Mouse (Mus musculus) E14TG2a.4 (cell line): ENCODE data around the gene Auts2.

Source experiments
- H3K27me3 ChIP-seq: 2 replicates; pipeline ENCODE4 v1.6.1; 2014; ENCODE audit warnings: low read length, control low read depth; ENCODE audit not compliant: insufficient read depth
- H3K36me3 ChIP-seq: 2 replicates; pipeline ENCODE4 v1.6.1; 2014; ENCODE audit warnings: low read length, control low read depth; ENCODE audit not compliant: insufficient read depth
- H3K4me1 ChIP-seq: replicated peaks from 2 replicates; pipeline ENCODE4 v1.6.1; 2014; ENCODE audit warnings: low read depth, low read length, control low read depth
- H3K4me3 ChIP-seq: replicated peaks from 2 replicates; pipeline ENCODE4 v1.5.1; 2014; ENCODE audit warnings: mild to moderate bottlenecking, low read length
- H3K9me3 ChIP-seq: 2 replicates; pipeline ENCODE4 v1.6.1; 2014; ENCODE audit warnings: low read length, control low read depth
- CTCF ChIP-seq: conservative IDR thresholded peaks from 2 replicates; pipeline ENCODE4 v1.5.1; 2014; ENCODE audit warnings: low read length
- NANOG ChIP-seq: IDR thresholded peaks from 2 replicates; pipeline ENCODE4 v1.6.1; 2014; ENCODE audit warnings: borderline replicate concordance, low read length, mixed read lengths
- POU5F1 ChIP-seq: IDR thresholded peaks from 2 replicates; pipeline ENCODE4 v1.6.1; 2014; ENCODE audit warnings: low read length, borderline replicate concordance

Gene Auts2

GRCm38 (mm10) chr5:131904478-131904877 lies 638.7 kb downstream of the Auts2 start:
- no peaks in the 10 kb centered on the region for H3K27me3 ChIP-seq
- H3K4me1 ChIP-seq, result 0 out of 2 replicates have a peak, but pooled peaks cover 3% of the 10 kb centered on the region
- TF ChIP-seq NANOG (no peak), CTCF (no peak), POU5F1 (no peak)
- H3K4me3 ChIP-seq, result no peak overlapping the region
- no peaks in the 10 kb centered on the region for H3K36me3 ChIP-seq
- no peaks in the 10 kb centered on the region for H3K9me3 ChIP-seq

- Histone ChIP-seq H3K27me3 (no peaks in the 10 kb centered on the region), H3K4me1 (no peaks in the 10 kb centered on the region; the same call in 1 of the 2 replicates), H3K4me3 (no peak overlapping the region), H3K36me3 (no peaks in the 10 kb centered on the region), H3K9me3 (no peaks in the 10 kb centered on the region)
- TF ChIP-seq POU5F1, result no peak
- no peak for TF ChIP-seq NANOG
- no peak for TF ChIP-seq CTCF
Observed at GRCm38 (mm10) chr5:131898048-131898638, 645.0 kb downstream of the Auts2 start.

GRCm38 (mm10) chr5:131886636-131887035 lies 656.5 kb downstream of the Auts2 start:
- Histone ChIP-seq H3K4me1 (no peaks in the 10 kb centered on the region), H3K4me3 (no peak overlapping the region), H3K27me3 (no peaks in the 10 kb centered on the region), H3K36me3 (no peaks in the 10 kb centered on the region), H3K9me3 (no peaks in the 10 kb centered on the region)
- TF ChIP-seq CTCF (no peak), POU5F1 (no peak), NANOG (no peak)

- TF ChIP-seq CTCF (no peak), POU5F1 (no peak), NANOG (no peak)
- H3K27me3 ChIP-seq, result peaks cover 4% of the 10 kb centered on the region; the same call in 1 of the 2 replicates
- H3K4me1 ChIP-seq, result no peaks in the 10 kb centered on the region
- no peaks in the 10 kb centered on the region for H3K36me3 ChIP-seq
- no peak overlapping the region for H3K4me3 ChIP-seq
- no peaks in the 10 kb centered on the region for H3K9me3 ChIP-seq
Observed at GRCm38 (mm10) chr5:131876569-131876968, 666.6 kb downstream of the Auts2 start.

GRCm38 (mm10) chr5:131875976-131876375 lies 667.2 kb downstream of the Auts2 start:
- Histone ChIP-seq H3K4me1 (no peaks in the 10 kb centered on the region), H3K9me3 (no peaks in the 10 kb centered on the region), H3K36me3 (no peaks in the 10 kb centered on the region), H3K27me3 (peaks cover 4% of the 10 kb centered on the region; the same call in 1 of the 2 replicates), H3K4me3 (no peak overlapping the region)
- no peak for TF ChIP-seq POU5F1

- Histone ChIP-seq H3K4me3 (no peak overlapping the region), H3K9me3 (no peaks in the 10 kb centered on the region), H3K4me1 (no peaks in the 10 kb centered on the region), H3K27me3 (peaks cover 4% of the 10 kb centered on the region; the same call in 1 of the 2 replicates), H3K36me3 (no peaks in the 10 kb centered on the region)
- TF ChIP-seq NANOG, result no peak
- TF ChIP-seq POU5F1, result no peak
- TF ChIP-seq CTCF, result no peak
Observed at GRCm38 (mm10) chr5:131873116-131873515, 670.0 kb downstream of the Auts2 start.

- Histone ChIP-seq H3K4me1 (no peaks in the 10 kb centered on the region), H3K27me3 (peaks cover 3% of the 10 kb centered on the region; the same call in 1 of the 2 replicates), H3K4me3 (no peak overlapping the region), H3K9me3 (no peaks in the 10 kb centered on the region), H3K36me3 (no peaks in the 10 kb centered on the region)
- TF ChIP-seq CTCF (no peak), POU5F1 (no peak), NANOG (no peak)
Observed at GRCm38 (mm10) chr5:131869711-131870499, 673.2 kb downstream of the Auts2 start.

GRCm38 (mm10) chr5:131865200-131865599 lies 677.9 kb downstream of the Auts2 start:
- H3K4me3 ChIP-seq, result no peak overlapping the region
- no peak for TF ChIP-seq POU5F1
- no peak for TF ChIP-seq NANOG
- no peak for TF ChIP-seq CTCF

GRCm38 (mm10) chr5:131857976-131858375 lies 685.2 kb downstream of the Auts2 start:
- Histone ChIP-seq H3K9me3 (peaks cover 7% of the 10 kb centered on the region; the same call in 1 of the 2 replicates), H3K27me3 (peaks cover 19% of the 10 kb centered on the region), H3K36me3 (no peaks in the 10 kb centered on the region), H3K4me1 (no peaks in the 10 kb centered on the region), H3K4me3 (no peak overlapping the region)
- TF ChIP-seq CTCF (no peak), NANOG (peak; percentile 35; the same call in 1 of the 2 replicates)

More at GRCm38 (mm10) chr5:131865200-131865599, 677.9 kb downstream of the Auts2 start:
- Histone ChIP-seq H3K27me3 (no peaks in the 10 kb centered on the region), H3K4me1 (no peaks in the 10 kb centered on the region), H3K9me3 (no peaks in the 10 kb centered on the region), H3K36me3 (no peaks in the 10 kb centered on the region)
